Mouse (Mus musculus) gastrocnemius, postnatal 4 days (tissue): ENCODE results near the gene Ctcfl. TPM values are rescaled to one million over a fixed set of nuclear protein-coding genes. Genes with fewer than 3 reads are reported as not detected.
"Not testable (repeated sequence)": the region's sequence is repeated elsewhere in the genome, so short reads cannot be mapped to it uniquely, and the experiment has no call there.

Experiments used
- DNase-seq, 2 experiments: peaks; one replicate each; pipeline ENCODE4 v3.0.0; 2021 to 2022; ENCODE audit warnings: low spot score in 2 of 2, mixed read lengths in 2 of 2
- total RNA-seq, 2 experiments: library from RNA; stranded (reverse); gene quantifications; 2 replicates each; pipeline ENCODE4 v1.2.3; 2021

The Ctcfl gene
- total RNA-seq, 2 experiments from 2014 or later: 0.10 TPM; not detected in 1

DNA sequence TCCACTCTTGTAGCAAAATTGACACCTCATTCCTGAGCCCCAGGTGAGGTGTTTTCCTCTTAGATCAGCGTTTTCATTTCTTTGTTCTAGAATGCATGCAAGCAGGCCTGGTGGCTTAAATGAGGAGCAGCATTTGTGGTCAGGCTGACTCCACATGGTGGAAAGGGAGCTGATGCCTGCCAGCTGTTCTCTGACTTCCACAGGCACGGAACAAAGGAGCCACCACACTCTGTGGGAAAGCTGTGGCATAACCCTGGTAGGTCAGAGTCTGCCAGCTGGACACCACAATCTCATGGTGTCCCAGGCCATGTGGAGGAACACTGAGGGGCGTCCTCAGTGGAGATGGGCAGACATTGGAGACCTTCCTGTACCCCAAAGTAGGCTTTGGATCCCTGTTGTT is 26.5 kb upstream of the Ctcfl start:
- no peak for DNase-seq

DNA sequence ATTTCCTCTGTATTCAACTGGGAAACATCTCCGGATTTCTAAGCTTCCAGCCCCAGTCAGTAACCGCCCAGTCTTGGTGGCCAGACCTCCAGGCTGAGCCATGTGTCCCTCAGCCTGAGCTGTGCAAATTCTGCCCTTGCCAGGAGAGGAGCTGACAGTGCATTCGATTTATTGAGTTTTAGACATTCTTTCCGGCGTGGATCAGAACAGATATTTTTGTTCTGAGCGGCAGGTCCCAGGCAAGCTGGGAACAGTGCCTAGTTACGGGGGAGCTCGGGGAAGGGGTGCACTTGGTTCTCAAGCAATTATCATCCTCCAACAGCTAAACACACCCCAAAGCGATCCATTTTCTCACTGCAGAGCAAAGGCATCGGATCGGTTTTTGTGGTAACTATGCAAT is 24.3 kb upstream of the Ctcfl start:
- no peak for DNase-seq

DNA sequence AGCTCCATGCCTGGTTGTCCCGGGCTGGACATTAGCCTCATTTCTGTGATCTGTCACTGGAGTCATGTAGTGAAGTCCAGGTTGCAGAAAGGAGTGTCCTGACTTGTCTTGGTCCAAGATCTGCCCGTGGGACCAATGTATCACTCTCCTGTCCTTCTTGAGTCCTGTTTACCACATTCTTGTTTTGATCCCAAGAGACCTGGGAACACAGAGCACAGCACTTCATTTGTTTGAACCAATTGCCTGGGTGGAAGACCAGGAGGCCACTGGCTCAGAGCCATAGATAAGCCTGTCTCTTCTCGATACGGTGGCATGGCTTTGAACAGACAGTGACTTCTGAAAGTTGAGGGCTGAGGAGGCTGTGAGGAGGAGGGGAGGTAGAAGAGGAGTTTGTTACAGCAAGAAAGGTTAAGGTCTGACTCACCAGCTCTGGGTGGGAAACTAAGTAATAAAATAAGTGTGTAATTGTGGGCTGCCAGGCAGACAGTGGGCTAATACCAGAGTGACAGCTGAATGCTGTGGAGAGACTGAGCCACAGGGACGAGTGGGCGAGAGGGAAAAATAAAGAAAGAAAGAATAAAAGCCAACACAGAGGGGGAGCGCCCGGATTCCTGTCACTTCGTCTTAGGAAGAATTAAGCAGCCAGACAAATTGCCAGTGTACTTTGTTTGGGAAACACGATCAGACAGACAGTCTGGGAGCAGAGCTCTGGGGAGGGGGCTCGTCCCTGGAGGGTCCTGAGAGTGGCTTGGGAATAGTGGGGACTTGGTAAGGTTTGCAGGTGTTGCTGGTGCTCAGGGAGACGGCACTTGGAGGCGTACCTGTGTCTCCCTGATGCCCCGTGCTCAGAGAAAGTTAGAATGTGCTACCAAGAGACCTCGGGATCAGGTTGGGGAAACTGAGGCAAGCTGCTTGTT is 19.3 kb upstream of the Ctcfl start:
- DNase-seq: no peak

DNA sequence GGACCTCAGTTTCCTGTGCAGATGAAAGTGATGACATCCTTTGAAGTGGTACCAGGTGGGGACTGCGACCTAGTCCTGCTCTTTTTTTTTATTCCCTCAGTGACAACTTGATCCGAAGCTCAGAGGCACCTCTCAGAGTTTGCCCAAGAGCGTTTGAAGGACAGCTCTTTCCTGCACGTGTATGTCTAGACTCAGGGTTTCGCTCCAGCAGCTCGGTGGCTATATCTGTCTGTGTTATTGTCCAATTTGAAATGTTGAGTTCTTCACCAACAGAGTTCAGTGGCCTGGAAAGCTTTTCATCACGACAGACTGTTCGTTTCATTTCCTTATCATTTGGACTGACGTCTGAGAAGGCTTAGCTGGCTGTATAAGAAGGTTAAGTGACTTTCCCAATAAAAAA is 15.4 kb upstream of the Ctcfl start:
- no peak for DNase-seq

DNA sequence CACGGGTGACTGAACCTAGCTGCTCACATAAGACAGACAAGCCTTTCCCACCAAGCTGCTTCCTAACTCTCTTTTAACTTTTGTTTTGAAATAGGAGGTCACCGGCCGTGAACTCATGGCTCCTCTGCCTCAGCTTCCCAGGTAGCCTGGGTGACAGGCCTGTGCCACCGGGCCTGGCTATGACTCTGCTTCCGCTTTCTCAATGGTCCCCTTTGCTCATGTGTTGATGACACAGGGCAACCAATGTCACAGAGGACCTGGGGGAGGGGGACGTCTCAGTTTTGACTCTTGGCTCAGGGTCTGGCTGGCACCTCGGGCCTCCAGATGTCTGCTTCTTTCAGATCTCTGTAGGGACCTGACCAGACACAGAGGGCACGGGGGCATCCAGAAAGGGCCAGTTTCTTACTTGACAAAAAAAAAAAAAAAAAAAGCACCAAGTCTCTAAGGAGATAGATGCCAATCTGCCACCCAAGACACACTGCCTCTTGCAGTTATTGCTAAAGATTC is 13.5 kb upstream of the Ctcfl start:
- DNase-seq: no peak

DNA sequence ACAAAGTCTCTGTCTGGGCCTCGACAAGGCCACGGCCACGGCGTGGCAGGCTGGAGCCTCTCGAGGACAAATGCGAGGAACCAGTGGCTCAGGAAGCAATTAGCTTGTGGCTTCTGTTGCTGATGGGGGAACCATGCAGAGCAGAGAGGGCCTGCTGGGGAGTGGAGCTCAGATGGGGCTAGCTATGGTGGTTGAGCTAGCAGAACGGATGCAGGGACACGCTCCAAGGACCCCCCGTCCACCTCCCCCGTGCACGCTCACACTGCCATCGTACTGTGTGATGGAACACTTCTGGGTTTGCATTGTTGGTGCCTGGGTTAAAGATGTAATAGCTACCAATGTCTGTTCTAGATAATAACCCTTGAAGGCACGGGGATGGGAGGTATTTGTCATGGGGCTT is 12.9 kb upstream of the Ctcfl start:
- no peak for DNase-seq

DNA sequence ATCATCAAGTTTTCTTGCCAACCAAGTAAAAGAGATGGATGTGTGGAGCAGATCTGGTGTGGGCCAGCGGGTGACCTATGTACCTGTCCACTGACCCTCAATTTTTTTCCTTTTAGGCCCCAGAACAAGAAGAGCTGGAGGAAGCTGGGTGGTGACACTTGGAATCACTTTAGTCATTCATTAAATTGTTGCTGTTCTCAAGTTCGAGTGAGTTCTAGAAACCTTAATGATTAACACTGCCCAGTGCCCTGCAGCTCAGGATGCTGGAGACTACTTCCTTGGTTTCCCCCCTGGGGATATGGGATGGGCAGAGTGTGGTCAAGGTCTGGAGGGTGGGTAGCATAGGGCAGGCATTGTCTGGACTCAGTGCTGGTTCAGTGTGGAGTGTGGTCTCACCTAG is 9.8 kb upstream of the Ctcfl start:
- no peak for DNase-seq

DNA sequence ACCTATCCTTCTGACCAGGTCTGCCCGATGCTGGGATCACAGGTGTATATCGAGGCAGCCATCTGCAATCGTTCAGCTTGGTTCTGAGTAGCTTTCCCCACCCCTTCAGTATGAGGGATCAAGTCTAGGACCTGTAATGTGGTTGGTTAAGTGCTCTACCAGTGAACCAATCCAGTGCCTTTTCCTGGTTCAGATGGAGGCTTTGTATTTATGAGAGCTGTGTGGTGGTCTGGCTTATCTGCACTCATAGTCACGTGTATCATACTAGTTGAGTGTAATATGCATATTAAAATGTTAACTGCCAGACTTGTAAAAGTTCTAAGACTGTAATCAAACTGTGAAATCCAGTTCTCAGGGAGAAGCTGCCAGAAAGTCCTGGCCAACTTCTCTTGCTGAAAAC is 7.1 kb upstream of the Ctcfl start:
- DNase-seq: no peak

DNA sequence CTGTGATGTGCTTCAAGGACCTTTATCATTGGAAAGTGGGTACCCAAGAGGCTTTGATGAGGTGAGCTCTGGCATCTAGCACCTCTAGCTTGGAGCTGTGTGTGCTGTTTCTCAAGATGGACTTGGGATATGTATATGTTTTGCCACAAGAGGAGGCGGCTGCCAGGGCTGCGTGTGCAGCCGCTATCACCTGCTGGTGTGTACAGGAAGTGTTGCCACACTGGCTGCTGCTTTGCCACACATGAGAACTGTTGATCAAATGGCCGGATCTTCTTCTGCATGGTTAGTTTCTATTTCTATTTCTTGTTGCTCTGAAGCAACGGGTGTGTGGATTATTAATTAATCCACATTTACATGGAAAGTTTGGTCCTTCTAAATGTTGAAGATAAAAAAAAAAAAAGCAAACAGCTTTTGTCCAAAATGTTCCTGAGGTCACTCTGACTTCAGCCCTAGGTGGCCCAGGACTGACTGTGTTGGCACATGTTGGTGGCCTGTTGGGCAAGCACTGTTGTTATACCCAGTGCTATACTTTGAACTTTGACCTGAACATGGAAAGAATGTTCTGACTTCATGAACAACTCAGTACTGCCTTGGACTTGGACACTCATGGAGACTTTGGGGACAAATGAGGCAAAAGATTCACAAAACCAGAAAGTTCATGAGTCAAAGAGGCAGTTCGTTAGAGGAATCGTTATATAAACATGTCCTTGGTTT is 4.9 kb upstream of the Ctcfl start:
- DNase-seq: no peak

DNA sequence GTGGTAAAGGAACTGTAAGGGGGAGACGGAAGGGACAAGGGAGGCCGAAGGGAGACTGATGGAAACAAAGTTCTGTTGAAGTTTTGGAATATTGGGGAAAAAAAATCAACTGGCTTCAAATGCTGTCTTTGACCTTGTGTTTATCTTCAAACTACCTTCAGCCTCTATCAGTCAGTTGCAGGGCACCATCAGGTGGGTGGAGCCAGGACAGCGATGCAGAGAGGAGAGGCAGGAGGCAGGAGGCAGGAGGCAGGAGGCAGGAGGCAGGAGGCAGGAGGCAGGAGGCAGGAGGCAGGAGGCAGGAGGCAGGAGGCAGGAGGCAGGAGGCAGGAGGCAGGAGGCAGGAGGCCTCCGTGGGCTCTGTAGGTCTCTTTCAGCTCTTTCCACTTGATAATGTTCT is 792 bp upstream of the Ctcfl start:
- DNase-seq: not testable (repeated sequence)

DNA sequence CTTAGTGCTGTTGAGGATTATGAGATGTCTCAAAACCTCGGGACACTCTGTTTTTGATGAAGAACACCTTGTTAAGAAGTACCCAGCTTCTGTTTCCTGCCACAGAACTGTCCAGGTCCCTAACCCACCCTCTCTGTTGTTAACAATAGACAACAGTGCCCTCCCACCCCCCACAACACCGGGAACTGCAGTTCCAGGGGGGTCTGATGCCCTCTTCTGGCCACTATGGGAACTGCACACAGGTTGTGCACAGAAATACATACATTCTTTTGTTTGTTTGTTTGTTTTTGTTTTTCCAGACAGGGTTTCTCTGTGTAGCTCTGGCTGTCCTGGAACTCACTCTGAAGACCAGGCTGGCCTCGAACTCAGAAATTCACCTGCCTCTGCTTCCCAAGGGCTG is 5.5 kb downstream of the Ctcfl start:
- not testable (repeated sequence) for DNase-seq

DNA sequence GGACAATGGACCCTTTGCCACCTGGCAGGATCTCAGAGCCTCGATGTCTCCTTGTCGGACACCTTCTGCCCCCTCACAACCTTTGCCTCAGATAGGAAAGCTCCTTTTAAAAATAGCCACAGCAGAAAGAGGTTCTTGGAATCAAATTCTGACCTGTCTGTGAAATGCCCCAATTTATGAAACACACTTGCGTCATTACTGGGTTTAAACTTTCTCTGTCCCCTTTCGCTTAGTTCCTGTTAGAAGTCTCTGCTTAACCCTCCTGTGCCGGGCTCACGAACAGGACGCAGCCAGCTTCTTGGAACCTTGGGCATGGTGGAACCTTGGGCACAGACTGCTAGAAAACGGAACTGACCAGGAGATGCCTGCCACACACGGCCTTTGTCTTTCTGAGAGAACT is 8.8 kb downstream of the Ctcfl start:
- no peak for DNase-seq

DNA sequence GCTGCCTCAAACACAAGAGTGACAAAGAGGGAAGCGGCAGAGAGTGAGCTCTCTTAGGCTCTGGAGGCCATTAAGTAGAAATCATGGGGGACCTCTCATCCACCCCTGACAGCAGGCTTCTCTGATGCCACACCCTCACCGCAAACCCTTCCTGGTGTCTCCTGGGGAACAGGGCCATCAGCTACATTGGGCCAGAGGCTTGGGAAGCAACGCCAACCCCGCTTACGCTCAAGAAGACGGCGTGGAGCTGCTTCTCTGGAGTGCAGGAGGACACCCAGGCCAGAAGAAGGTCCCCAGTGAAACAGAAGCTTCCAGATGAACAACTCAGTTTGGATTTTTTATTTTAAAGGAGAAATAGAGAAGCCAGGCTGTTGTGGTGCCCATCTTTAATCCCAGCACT is 9.8 kb downstream of the Ctcfl start:
- DNase-seq: no peak

DNA sequence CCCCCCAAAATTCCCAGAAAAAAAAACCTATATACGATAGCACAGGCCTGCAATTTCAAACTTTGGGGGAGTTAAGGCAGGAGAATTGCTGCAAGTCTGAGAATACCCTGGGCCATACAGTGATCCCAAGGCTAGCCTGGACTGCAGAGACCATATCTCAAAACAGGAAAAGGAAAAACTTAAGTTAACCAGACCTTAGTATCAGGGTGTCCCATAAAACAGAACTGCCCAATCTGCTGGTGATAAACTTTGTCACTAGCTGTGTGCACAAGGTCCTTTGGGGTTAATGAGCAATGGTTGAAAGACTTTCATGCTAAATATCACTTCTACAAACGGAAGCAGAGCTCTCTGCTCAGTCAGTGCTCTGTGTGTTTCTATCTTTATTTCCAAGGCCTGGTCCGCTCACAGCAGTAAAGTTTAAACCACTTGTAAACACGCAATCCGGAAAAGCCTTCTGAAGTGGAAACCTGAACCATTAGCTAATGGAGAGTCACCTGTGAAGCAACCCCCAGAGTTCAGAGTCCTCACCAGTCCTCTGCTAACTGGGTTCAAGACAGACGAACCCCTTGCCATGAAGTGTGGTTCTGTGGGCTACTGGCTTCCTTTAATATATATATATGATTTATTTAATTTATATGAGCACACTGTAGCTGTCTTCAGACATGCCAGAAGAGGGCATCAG is 10.7 kb downstream of the Ctcfl start:
- no peak for DNase-seq

DNA sequence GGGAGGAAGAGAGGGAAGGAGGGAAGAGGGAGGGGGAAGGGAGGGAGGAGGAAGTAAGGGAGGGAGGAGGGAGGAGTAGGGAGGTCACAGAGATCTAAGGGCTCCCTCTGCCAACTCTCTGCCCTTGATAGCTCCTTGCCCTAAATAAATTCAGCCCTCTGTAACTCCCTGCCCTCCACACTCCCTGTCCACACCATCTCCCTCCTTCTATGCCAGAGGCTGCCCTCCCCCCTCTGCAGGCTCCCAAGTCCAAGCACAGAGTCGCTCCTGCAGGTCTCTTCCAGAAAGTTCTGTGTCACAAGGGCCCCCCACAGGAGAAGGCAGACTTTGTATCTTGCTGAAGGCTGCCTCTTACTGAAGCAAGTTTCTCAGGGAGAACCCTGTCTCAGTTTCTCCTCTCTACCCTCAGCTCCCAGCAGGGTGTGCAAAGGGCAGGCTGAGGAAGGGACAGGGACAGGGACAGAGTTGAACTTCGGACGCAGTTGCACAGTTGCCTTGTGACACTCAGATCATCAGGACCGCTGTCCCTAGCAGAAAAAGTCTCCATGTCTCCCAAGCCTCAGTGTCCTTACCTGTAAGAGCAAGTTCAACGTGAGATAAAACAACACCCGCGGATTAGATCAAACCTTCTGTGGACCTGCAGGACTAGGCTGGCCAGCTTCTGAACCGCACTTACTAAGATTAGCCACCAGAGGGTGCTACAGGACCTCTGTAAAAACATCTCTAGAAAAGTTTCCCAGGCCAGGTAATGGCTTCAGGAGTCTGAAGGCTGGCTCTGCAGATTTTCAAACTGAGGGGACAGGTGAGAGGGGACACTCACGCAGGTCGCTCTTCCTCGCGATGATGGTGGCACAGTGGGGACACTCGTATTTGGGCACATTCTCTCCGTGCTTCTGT is 12.2 kb downstream of the Ctcfl start:
- DNase-seq: peak in 1 of 2 experiments; percentile 36

DNA sequence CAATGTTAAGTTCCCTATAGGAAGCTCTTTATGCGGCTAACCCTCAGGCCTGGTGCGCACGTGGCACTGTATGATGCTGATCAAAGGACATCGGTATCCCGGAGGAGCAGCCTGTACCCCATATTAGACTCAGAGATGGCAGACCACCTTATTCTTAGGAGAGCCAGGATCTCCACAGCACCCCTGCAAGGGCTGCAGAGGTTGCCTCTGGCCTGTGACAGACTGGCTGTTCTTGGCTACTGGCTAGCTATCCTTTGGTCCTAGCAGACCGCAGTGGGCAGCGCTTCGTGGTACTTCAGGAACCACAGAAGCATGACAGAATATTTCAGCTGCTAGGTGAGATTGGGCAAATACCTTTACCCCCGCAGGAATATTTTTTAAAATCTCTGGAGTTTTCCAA is 12.9 kb downstream of the Ctcfl start:
- no peak for DNase-seq

DNA sequence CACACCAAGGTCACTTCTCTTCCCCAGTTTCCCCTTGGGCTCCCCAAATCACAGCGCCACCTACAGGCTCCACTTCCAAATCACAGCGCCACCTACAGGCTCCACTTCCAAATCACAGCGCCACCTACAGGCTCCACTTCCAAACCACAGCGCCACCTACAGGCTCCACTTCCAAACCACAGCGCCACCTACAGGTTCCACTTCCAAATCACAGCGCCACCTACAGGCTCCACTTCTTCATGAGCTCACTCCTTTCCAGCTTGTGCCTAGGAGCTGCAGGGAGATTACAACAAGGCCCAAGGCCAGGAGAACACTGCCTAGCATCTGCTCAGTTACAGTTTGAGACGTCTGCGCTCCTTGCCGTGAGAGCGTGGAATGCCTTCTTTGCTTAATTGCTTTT is 22.0 kb downstream of the Ctcfl start:
- DNase-seq: not testable (repeated sequence)

DNA sequence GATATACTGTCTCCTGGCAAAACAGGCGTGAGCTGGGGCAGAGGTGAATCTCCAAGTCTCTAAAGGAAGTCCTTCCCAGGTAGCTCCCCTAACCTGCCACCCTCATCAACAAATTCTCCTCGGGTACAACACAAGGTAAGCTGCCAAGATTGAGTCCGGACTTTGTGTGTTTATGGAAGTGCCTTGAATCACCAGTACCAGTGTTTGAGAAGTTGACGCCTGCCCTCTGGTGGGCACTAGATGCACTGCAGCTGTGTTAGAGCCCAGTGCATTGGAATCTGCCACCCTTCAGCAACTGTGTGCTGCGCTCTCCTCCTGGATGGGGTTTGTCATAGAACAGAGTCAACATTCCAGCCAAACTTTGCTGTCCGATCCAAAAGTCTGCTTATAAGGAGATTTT is 29.9 kb downstream of the Ctcfl start:
- peak; percentile 63 to 76 for DNase-seq

DNA sequence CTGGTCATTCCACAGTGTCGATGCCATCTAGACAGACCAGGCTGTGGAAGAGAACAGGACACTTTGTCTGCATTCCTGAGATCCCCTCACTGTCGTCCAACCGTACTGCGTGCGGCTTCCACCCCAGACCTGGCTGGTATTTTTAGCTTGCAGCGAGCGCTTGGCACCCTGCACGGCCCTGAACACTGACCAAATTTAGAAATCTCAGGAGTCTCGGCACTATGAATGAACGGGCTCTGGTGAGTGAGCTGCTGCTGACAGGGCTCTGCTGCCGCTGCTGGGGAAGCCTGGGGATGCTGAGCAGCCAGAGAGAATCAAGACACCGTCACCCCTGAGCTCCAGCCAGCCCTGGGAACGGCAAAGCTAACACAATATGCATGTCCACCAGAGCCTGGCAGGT is 31.9 kb downstream of the Ctcfl start:
- DNase-seq: peak in 1 of 2 experiments; percentile 37

DNA sequence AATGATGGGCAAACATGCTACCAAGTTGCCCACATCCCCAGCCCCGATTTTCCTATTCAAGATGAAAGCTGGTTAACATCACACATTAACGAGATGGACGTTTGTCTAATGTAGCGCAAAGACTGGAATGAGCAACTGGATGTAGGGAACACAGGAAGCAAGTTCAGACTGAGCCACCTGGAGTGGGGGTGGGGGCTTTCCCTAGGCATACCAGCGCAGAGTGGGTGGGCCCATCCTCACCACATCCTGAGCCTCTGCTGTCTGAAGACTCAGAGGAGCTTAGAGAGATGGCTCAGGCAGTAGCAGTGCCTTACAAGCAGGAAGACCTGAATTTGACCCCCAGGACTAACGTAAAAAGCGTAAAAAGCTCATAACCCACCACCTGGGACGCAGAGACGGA is 33.6 kb downstream of the Ctcfl start:
- no peak for DNase-seq

DNA sequence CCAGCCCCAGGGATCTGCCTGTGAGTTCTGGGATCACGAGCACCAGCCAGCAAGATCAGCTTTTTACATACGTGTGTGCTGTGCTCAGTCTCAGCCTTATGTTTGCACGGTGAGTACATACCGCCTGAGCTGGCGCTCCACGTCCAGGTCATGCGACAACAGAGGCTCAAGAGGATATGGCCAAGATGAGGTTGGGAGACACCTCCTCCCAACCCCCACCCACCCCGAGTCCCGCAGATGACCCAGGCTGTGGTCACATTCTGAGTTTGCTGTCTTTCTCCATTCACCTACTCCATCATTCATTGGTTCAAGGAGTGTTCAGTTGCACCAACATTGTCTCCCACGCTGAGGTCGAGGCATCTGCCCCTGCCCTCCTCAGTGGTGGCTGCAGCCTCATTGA is 34.5 kb downstream of the Ctcfl start:
- no peak for DNase-seq
